Mouse (Mus musculus) urinary bladder, postnatal 0 days (tissue): ENCODE data around the gene Zfp992. TPM values are rescaled to one million over a fixed set of nuclear protein-coding genes. Genes with fewer than 3 reads are reported as not detected.

Experiments used
- polyA plus RNA-seq: library from polyadenylated mRNA; unstranded; fragments of >200 nt; fragmentation: Nextera tagmentation; extraction: Ambion mirVana; gene quantifications from 2 replicates; pipeline ENCODE4 v1.2.1, GENCODE M21; 2015

Zfp992 gene
- 2.2 and 2.5 TPM in 2 replicates for polyA plus RNA-seq

GRCm38 (mm10) chr4:146448950-146449349, at the start of gene Zfp992:
Gene Zfp992 (plus strand): TSS chr4:146449023.

GRCm38 (mm10) chr4:146501727-146502126, 52.9 kb downstream of the Zfp992 start, which contains the start of gene Zfp981:
Gene Zfp981 (plus strand): TSS chr4:146502027.

Other genes with a start within 250 kb of the Zfp992 start
- 0.04 TPM in 1 of 2 replicates, not detected in the other for gene Zfp981, start 53.0 kb downstream of the Zfp992 start, polyA plus RNA-seq
- gene Zfp993, start 161.9 kb downstream of the Zfp992 start, polyA plus RNA-seq = 1.9 and 2.4 TPM in 2 replicates